Mouse (Mus musculus): Measurements from ENCODE around the gene Syne1.
A peak's percentile ranks its signal among the peaks of the same experiment; 100 is the strongest.

Gene Syne1

DNA sequence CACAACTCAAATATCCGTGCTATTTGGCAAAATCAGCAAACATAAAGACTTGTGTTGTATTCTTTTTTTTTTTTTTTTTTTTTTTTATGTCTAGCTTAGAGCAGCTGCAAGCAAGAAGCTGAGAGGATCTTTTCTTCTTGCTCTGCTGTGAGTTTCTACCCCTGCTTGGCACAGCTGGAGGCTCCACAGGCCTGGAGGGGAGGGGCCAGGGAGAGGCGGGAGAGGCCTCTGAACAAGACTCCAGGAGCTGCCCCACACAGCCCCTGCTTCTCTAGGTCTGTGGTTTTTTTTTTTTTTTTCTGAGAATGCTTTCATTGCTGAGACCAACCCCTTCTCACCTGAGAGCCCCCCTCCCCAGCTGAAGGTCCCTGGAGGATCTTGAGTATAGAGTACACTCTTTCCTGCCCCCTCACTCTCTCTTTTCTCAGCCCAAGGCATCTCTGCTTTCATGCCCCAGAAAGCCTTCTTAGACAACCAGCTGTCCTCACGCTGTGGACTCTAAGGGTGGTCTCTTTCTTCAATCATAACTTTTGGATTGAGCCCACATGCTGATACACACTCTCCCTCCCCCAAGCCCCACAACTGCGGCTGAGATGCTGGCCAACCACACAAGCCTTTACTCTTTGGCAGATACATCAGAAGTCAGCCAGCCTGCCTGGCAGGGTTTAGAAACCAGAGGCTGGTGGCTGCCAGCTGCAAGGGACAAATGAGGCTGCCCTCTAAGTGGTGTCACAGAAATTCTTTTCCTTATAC is 241.1 kb downstream of the Syne1 start:
- no peak for DNase-seq (ENCODE audit: low read depth in 2 of 2, low spot score in 2 of 2)

DNA sequence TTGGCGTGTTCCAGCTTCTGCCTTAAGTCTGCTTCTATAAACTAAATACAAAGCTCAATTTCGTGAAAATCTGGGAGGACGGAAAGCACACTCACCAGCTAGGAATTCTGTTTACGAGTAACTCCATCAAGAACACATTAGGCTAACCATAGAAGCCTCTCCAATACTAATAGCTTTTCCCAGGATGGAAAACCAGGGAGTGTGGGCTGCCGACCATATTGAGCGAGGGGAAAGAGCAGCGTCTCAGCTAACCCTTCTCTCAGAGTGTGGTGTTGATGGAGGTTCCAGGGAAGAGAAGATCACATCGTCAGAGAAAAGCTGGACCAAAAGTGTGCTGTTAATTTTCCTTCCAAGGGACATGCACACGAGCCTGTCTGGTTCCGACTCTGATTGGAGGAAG is 241.9 kb downstream of the Syne1 start:
- no peak for DNase-seq (ENCODE audit: low read depth in 2 of 2, low spot score in 2 of 2)

DNA sequence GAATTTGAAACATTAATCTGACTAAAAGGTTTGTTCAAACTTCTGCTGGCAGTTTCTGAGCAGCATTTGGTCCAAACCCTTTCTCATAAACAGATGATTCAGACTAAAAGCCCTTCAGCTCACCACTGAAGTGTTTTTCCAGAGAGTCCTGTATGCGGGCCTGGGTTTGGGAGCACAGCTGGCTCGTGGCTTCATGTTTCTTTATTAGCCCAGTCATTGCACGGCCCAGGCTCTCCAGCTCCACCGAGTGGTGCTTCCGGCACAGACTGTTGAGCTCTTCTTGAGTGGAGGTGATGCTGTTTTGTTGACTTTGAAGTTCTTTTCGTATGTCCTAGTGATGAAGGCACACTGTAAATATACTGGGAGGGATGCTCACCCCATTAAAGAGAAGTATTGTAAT is 245.7 kb downstream of the Syne1 start:
- no peak for DNase-seq (ENCODE audit: low read depth in 2 of 2, low spot score in 2 of 2)

DNA sequence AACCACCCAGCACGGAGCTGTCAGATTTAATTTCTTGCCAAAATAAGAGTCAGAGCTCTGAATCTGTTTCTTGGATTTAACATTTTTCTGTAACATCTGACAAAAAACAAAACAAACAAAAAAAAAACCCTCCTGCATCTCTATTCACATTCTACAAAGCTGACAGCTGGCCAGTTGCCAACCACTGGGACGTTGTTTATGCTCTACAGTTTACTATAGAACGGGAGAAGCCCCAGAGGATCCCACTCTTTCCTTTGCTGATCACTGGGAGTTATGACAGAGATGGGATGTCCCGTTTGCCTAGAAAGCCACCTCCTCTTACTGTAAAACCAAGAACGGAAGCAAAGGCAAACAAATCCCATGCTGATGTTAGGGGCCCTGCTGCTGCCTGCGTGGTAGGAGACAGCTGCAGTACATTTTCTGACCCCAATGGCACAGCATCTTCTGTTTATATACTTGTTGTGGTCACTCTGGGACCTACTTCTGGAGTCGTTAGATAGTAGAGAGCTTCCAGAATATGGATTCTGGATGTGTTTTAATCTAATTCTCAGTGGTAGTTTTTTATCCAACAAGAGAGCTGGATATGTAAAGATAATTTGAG is 255.9 kb downstream of the Syne1 start:
- no peak for DNase-seq (ENCODE audit: low read depth in 2 of 2, low spot score in 2 of 2)

DNA sequence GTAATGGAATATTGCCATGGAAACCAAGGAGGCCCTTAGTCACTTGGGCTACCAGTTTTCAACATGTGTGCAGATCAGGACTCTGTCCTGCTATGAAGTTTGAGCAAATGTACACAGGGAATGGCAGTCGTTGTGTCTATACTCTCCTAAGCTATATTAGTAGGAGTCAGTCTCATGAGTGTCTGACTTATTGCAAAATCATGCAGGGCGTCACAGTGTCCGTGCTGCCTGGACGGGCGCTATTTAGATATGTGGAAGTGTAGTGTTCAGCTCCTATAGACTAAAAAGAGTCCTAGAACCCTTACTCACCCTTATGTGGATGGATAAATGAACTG is 261.7 kb downstream of the Syne1 start:
- DNase-seq (ENCODE audit: low read depth in 2 of 2, low spot score in 2 of 2), result no peak

DNA sequence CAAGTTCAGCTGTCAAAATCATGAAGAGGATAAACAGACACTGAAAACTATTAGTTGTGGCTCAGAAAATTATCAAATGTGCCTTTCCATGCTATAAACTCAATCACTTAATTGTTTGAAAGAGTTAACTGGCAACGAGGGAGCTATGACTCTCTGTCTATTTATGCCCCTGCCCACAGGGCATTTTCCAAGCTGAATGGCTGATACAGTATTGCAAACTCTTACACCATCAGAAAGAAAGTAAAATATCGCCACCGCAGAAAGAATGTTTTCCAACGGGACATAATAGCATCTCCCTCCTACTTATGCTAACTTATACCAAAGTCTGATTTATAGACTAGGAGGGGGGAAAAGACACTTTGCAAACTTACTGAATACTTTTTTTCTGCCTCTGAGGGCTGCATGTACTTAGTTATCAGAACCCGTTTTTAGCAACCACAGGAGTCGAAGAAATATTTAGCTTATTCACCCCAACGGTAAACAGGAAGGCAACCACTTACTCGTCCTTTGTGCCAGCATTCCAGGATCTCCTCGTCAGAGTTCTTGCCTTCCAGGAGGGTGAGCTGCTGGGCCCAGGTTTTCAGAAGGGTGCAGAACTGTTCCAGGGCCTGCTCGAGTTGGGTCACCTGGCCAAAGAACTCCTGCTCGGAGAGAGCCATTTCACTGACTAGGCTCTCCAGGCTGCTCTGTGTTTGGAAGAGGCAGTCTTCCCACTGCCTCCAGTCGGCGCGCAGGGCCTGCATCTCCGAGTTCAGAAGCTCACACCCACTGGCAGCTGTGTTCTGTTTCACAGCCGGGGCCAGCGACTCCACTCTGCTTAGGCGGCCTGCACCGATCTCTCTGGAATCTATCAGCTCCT is 262.3 kb downstream of the Syne1 start:
- no peak for DNase-seq (ENCODE audit: low read depth in 2 of 2, low spot score in 2 of 2)

DNA sequence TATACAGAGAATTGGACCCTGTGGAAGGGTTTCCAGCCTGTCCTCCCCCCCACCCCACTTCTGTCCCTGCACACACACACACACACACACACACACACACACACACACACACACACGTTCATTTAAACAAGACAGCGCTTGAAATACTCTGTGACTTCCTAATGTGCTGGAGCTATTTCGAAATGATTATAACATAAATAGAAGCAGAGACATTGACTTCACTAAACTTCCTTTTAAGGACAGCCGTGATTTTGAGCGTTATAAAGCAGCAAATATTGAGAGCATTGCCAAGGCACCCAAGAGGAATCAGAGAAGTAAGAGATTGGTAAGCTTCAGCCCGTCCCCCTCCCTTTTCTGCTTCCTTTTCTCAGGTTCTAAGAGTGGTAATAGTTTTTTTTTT is 263.0 kb downstream of the Syne1 start:
- DNase-seq (ENCODE audit: low read depth in 2 of 2, low spot score in 2 of 2), result no peak

DNA sequence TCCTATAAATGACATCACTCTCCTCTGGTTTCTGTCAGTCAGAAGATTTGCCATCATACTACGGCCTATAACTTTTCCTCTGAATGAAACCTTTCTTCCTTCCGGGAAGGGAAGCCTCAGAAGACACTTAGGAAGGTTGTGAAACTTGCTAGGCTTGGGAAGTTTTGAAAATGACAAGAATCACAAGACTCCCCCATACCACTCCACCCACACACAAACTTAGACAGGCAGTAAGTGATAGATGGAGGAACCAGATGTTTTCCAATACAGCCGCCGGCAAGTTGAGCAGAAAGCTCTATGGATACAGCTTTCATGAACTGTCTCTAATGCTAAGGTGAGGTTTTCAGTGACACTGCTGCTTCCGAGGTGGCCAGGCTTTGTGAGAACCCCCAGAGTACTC is 275.5 kb downstream of the Syne1 start:
- no peak for DNase-seq (ENCODE audit: low read depth in 2 of 2, low spot score in 2 of 2)

DNA sequence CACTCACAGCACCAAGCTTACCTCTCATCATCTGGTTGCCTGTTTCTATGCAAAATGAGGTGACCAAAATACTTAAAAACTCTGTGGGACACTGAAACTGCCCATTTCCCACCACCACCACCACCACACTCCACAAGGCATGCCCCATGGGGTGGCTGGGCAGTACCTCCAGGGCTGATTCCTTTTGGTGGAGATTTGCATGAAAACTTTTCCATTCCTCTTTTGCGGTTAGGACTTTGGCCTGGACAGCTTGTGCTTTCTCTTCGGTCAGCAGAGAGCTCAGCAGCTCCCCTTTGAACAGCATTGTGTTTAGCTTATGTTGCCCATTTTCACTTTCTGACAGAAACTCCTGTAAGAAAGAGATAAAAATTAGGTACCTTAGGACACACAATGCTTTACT is 280.6 kb downstream of the Syne1 start:
- no peak for DNase-seq (ENCODE audit: low read depth in 2 of 2, low spot score in 2 of 2)

DNA sequence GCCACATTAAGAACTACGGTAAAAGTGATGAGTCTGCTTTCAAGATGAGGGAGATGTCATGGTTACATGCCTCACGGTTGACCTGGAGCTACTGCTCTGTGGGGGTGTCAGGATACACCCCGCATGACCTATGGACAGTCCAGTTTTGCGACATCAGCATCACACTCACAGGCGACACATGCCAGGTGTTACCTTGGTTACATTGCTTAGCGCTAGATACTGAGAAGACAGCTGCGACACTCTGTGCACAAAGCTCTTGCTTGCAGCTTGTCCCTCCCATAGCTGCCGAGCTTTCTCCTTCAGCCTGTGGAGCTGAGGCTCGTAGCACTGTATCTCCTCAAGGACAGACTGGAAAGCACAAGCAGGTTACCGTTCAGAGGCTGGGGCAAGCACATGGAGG is 286.9 kb downstream of the Syne1 start:
- DNase-seq (ENCODE audit: low read depth in 2 of 2, low spot score in 2 of 2), result no peak

DNA sequence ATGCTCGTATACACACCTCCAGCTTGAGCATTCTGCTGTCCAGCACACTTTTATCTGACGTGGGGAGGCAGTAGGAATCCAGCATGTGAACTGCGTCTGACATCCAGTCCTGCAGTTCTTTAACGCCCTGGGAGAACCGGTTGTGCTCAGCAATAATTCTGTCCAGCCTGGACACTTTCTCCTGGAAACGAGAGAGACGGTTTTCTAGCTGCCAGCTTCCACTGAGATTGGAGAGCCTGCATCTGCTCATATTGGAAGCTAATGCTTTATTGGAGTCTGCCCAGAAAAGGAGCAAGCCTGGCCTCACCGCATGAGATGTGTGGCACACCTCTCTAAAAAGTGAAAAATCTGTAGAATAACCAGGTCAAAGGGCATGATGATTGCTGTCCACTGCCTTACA is 288.6 kb downstream of the Syne1 start:
- DNase-seq (ENCODE audit: low read depth in 2 of 2, low spot score in 2 of 2), result no peak

DNA sequence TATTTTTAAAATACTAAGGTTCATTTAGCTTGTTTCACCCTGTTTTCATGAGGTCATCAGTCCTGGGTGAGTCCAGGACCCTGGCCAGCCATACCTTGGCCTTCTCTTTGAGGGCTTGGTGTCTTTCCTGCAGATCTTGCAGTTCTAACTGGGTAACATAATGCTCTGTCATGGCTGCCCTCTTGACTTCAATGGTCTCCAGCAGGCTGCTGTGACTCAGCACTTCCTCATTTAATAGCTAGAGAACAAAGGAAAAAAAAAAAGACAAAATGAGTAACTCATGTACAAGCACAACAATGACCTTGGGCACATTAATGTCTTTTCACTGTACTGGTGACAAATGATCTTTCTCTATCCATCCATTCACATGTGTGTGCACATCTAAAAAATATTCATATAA is 294.6 kb downstream of the Syne1 start:
- DNase-seq (ENCODE audit: low read depth in 2 of 2, low spot score in 2 of 2), result no peak

DNA sequence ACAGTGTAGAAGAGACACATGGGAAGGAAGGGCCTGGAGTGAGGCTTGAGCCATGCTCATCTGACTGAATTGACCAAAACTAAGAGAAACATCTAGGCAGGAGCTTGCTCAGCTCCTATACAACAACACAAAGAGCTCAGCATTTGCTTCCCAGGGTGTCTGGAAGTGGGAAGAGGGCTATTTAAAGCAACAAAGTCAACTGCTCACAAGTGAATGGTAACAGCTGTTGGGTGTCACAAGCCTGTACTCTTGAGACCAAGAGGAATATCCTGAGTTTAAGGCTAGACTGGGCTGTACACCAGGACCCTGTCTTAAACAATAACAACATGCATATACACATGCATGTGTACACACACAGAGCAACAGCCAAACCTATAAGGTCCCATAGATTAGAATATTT is 297.5 kb downstream of the Syne1 start:
- DNase-seq (ENCODE audit: low read depth in 2 of 2, low spot score in 2 of 2), result no peak

DNA sequence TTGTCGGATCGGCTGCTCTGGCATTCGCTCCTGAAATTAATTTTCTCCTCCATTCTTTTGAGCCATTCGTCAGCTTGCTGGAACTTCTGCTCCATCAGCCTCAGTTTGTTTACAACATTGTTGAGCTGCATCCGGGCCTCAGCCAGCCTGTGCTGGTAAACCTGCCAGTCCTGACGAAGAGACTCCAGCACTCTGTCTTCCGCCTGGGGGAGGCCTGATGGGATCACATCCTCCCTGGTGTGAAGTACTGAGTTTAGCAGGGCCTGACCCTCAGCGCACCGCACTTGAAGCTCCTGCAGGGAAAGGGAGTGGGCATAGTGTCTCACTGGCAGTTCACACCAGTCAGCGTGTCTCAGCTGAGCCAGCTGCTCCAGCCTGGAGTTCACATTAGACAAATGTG is 300.6 kb downstream of the Syne1 start:
- no peak for DNase-seq (ENCODE audit: low read depth in 2 of 2, low spot score in 2 of 2)

DNA sequence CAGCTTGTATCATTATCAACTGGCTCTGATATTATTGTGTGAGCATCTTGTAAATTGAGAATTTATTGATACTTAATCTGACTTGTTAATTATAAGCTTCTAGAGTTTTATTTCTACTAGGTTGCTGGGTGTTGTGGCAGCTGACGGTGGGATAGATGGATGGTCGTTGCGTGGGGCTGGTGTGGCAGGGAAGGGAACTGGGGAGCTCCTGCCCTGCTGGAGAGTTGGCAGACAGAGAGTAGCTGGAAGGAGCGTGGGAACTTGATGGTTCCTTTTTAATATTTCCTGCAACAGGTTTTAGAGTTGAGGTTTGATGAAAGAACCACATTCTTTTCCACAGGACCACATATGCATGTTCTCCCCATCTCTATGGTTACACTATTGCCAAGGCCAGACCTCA is 311.6 kb downstream of the Syne1 start:
- DNase-seq (ENCODE audit: low read depth in 2 of 2, low spot score in 2 of 2), result no peak

DNA sequence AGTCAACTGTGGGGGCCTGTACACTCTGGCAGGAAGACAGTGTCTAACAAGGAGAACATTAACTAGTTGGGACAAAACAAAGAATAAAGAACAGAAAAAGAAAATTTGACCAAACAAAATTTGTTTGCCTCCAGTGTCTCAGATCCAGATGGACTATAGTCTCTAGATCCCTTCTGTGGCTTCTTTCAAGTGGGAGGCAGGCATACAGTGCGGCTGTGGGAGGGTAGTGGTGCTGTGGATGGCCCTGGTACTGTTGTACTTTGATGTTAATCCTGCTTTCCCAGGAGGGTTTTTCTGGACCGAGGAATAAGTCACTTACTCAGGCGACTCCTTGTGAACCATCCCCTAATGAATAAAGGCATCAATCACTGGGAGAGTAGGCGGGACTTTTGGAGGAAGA is 314.4 kb downstream of the Syne1 start:
- no peak for DNase-seq (ENCODE audit: low read depth in 2 of 2, low spot score in 2 of 2)

DNA sequence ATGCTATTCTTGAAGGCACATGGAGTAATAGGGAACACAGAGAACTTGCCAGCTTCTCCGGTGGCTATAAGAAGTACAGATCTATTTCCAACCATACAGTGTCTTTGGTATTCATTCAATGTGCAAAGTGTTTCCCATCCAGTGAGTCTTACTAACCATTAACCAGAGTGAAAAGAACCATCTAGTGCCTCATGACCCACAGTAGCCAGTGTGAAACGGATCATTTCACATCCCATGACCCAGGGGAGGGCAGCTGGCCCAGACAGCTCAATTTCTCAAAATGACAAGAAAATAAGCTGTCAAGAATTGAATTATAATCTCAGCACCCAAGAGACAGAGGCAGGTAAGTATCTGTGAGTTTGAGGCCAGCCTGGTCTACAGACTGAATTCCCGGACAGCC is 315.1 kb downstream of the Syne1 start:
- no peak for DNase-seq (ENCODE audit: low read depth in 2 of 2, low spot score in 2 of 2)

DNA sequence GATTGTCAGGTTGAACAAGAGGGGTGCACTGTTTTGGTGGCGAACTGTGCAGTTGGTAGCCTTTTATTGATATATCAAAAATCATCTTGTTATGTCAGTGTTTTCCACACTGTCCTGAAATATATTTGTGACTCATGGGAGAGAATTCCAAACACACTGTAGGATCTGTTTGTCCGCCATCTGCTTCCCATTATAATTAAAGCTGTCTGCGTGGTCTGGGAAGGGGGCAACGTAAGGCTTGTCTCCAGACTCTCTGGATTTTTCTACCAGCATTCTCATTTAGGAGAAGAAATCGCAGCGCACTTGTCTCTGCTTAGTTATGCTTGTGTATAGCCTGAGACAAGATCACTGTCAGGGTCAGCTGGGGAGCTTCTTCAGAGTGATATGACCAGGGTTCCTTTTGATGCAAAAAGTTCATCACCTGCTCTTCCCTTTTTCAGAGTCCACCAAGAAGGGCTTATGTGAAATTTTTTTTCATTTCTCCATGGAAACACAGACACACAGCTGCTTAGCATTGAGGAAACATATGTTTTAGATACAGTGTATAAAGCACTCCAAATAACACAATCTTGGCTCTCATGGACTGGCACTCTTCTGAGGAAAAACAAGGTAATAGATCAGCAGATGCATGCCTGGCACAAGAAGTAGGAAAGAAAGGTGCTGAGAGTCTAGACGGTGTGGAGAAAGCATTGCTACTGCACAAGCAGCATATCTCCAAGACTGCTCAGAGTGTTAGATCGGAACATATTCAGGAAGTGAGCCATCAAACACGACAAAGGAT is 316.4 kb downstream of the Syne1 start:
- no peak for DNase-seq (ENCODE audit: low read depth in 2 of 2, low spot score in 2 of 2)

DNA sequence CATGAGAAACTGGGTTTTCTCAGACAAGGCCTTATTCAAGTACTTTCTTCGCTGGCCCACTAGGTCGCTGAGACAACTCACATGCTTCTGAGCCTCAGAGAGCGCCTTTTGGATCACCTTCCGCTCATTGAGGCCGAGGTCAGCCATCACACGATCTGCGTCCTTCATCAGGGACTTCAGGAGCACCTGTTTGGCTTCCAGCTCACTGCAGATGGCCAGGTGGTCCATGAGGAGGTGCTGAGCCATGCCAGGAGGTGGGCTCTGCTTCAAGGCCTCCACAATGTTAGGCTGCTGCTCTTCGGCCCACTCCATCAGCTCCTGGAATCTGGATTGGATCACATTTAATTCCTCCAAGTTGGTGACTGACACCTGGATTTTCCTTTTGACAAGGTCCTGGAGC is 322.2 kb downstream of the Syne1 start:
- DNase-seq (ENCODE audit: low read depth in 2 of 2, low spot score in 2 of 2), result no peak

DNA sequence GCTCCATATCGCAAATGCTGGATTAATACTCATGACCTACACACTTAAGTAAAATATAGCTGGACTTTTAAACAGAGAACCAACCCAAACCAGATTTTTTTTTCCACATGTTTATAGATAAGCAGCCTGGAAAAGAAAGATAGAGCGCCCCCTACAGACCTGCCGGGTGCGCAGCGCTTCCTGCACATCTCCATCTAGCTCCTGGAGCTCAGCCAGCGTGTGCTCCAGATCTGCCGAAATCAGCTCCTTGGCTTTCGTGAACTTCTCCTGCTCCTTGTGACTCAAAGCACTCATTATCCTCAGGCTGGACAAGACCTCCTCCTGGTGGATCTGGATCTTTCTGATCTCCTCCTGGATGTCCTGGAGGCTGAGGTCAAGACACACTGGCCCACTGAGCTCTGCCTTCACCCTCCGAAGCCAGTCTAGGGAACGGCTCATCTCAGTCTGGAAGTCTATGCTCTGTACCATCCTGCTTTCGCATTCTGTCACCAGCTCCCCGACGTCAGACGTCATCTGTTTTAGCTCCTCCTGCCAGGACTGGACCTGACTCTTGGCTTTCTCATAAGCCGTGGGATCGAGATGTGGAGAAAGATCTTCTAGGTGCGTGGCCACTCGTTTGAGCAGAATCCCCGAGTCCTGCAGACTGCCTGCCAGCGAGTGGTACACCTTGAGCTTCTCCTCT is 323.7 kb downstream of the Syne1 start:
- peak; percentile 10 to 42 for DNase-seq (ENCODE audit: low read depth in 2 of 2, low spot score in 2 of 2)

DNA sequence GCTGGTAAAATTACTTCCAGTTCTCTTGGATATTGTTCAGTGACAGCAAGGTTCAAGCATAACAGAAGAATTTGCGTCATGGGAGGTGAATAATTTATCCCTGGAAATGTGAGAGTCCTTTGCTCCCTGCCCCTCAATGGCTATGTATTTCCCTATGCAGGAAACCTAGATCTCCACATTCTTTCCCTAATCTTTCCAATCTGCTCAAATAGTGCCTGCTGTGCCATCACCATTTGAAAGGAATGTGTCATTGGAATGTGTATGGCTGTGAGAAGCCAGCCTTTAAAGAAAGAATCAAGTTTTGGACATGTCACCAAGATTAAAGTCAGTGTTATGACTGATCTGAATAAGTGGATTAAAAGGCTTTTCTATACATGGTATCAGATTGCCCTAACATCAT is 335.3 kb downstream of the Syne1 start:
- no peak for DNase-seq (ENCODE audit: low read depth in 2 of 2, low spot score in 2 of 2)

Data from CD8-positive naive resting alpha-beta T cell, adult 2 months (primary cell).